19 mouse cellular contexts compared by ENCODE assay signal in genomic region chr9:71364047-71364665, GRCm38 (mm10).
DNase-seq lines count a peak whose midpoint lies in the region; ATAC-seq lines count a peak whose summit lies in the region.
"Had no signal": no experiment of that assay in that cellular context is flagged by ENCODE, and none has a peak within 500 bp of the region (broad histone marks: within the 10 kb centered on the region; RNA-seq: fewer than 3 reads in every experiment).

No protein-coding gene starts in this region.

- H3K4me1 ChIP-seq in kidney, embryonic 14.5 days (ENCODE audit: control insufficient read depth, insufficient read depth, low read length), result no peaks in the 10 kb centered on the region
- H3K4me1 ChIP-seq: liver, embryonic 12.5 days; megakaryocyte, embryonic 14.5 days had no signal

- H3K4me3 ChIP-seq in kidney, embryonic 14.5 days (ENCODE audit: low read length), result no peak overlapping the region
- H3K4me3 ChIP-seq: embryonic facial prominence, embryonic 12.5 days; heart, embryonic 15.5 days; liver, embryonic 12.5 days; megakaryocyte, embryonic 14.5 days had no signal

- 0 out of 2 replicates have a peak overlapping the region, but pooled peaks have one; percentile 17 for H3K27ac ChIP-seq in kidney, embryonic 14.5 days (ENCODE audit: low read depth, low read length)
- H3K27ac ChIP-seq: heart, embryonic 15.5 days; hindbrain, embryonic 14.5 days; liver, embryonic 12.5 days had no signal

- peaks cover 4% of the 10 kb centered on the region; the same call in 1 of the 2 replicates for H3K9me3 ChIP-seq in kidney, embryonic 14.5 days (ENCODE audit: control insufficient read depth, low read length)
- H3K9me3 ChIP-seq: embryonic facial prominence, embryonic 12.5 days; liver, embryonic 12.5 days had no signal

- no peak overlapping the region for H3K4me2 ChIP-seq in kidney, embryonic 14.5 days (replicated peaks; ENCODE audit: low read depth, low read length)
- H3K4me2 ChIP-seq: embryonic facial prominence, embryonic 12.5 days; heart, embryonic 15.5 days; hindbrain, embryonic 14.5 days; liver, embryonic 12.5 days had no signal

- no peaks in the 10 kb centered on the region for H3K27me3 ChIP-seq in kidney, embryonic 14.5 days (ENCODE audit: control insufficient read depth, insufficient read depth, low read length)
- H3K27me3 ChIP-seq: embryonic facial prominence, embryonic 12.5 days; heart, embryonic 15.5 days; liver, embryonic 12.5 days had no signal

- no peak for ATAC-seq in kidney, embryonic 14.5 days (ENCODE audit: low FRiP score, low TSS enrichment)
- ATAC-seq: CD4-positive, CD25-positive, alpha-beta regulatory T cell, adult 4 months; liver, embryonic 12.5 days; lung, postnatal 0 days had no signal

- H3K36me3 ChIP-seq in kidney, embryonic 14.5 days (ENCODE audit: control insufficient read depth, insufficient read depth, low read length), result no peaks in the 10 kb centered on the region
- H3K36me3 ChIP-seq: embryonic facial prominence, embryonic 12.5 days; heart, embryonic 15.5 days; liver, embryonic 12.5 days had no signal

- no peak overlapping the region for H3K9ac ChIP-seq in kidney, embryonic 14.5 days (ENCODE audit: low read depth, low read length)
- H3K9ac ChIP-seq: embryonic facial prominence, embryonic 12.5 days; heart, embryonic 15.5 days; hindbrain, embryonic 14.5 days; liver, embryonic 12.5 days had no signal

- WGBS in kidney, embryonic 14.5 days, result 66% methylated on average over 8 of the region's 8 CpGs

- no peak for DNase-seq in kidney, adult 9 months
- peak; percentile 46 to 71 for DNase-seq in right cerebral cortex, postnatal 10 days (ENCODE audit: low spot score in 2 of 2)
- DNase-seq in right cerebral cortex, postnatal 4 days, result no peak
- peak; percentile 48 to 61 for DNase-seq in adrenal gland, postnatal 36 days
- peak; percentile 49 for DNase-seq in telencephalon, adult 2 months (ENCODE audit: low read depth, low spot score)
- no peak for DNase-seq in urinary bladder, postnatal 10 days (ENCODE audit: low spot score)
- DNase-seq: cerebellum, postnatal 25 days; gastrocnemius, postnatal 36 days; kidney, adult 11 months; kidney, postnatal 36 days; thymus, adult 2 months had no signal

Comparison
In these comparisons a context has a peak if more than half of its experiments do, and no peak if none do; other contexts are left out.
1. DNase-seq: peak in right cerebral cortex, postnatal 10 days (2 of 2), adrenal gland, postnatal 36 days (2 of 2) and telencephalon, adult 2 months (single experiment); none in kidney, adult 9 months (single experiment), right cerebral cortex, postnatal 4 days (single experiment) and urinary bladder, postnatal 10 days (single experiment).